Comparison of ENCODE assay signal across 8 mouse cellular contexts in the genomic region with DNA sequence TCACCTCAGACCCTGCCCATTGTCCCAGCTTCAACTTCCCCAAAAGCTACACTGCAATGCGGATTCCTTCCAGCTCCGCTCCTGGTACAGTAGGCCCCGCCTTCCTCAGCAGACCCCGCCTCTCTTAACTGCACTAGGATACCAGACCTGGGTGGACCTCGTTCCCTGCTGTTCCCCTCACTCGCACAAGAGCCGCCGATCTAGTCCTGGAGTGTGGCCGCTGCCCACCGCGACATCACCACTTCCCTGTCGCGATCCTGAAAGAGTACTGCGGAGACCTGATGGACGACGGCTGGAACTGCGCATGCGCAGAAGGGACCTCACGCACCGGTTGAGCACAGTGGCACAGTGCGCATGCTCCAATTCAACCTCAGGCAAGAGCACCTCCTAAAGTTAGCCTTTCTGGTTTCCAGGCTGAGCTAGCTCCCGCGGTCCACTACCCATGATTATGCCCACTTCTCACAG. TPM values are rescaled to one million over a fixed set of nuclear protein-coding genes. Genes with fewer than 3 reads are reported as not detected.
DNase-seq lines count a peak whose midpoint lies in the region; ATAC-seq and TF ChIP-seq lines count a peak whose summit lies in the region.

A gene (minus strand): TSS at position 393 of the 465 bp plus-strand sequence.

- peak; percentile 82 for ATAC-seq in forebrain, embryonic 15.5 days (replicated peaks)
- peak; percentile 77 for ATAC-seq in neutrophil, adult 5-6 weeks (ENCODE audit: extremely low read depth, insufficient number of reproducible peaks, low FRiP score, poor library complexity, severe bottlenecking)

- DNase-seq in ES-CJ7 (ENCODE audit: low read depth, low spot score): peak; percentile 97
- DNase-seq in cerebellum, adult 11 months: peak; percentile 97
- peak; percentile 89 for DNase-seq in heart, postnatal 25 days (ENCODE audit: low spot score)
- peak; percentile 92 to 98 for DNase-seq in layer of hippocampus, adult 18-20 months (ENCODE audit: low spot score in 2 of 2)
- peak; percentile 95 for DNase-seq in lung, adult 2 months
- peak; percentile 89 to 91 for DNase-seq in thymus, adult 18-20 months

- peak within 1 kb of the TSS; percentile 71 for H3K9ac ChIP-seq in forebrain, embryonic 15.5 days (replicated peaks)

- intact Hi-C loops in heart, postnatal 25 days (cut with DNase I): no loop called here

- peak within 1 kb of the TSS; percentile 88 for H3K27ac ChIP-seq in forebrain, embryonic 15.5 days (replicated peaks)

- peaks cover 21% of the 10 kb centered on the region for H3K4me1 ChIP-seq in forebrain, embryonic 15.5 days
- H3K4me1 ChIP-seq in lung, adult 2 months (ENCODE audit: control insufficient read depth, insufficient read depth, low read length): 0 out of 2 replicates have a peak, but pooled peaks cover 5% of the 10 kb centered on the region

- TF ChIP-seq CTCF in lung, adult 2 months (IDR thresholded peaks at IDR 0.05; ENCODE audit: insufficient read depth, low read length): no peak

- H3K36me3 ChIP-seq in forebrain, embryonic 15.5 days: peaks cover 38% of the 10 kb centered on the region

- peak within 1 kb of the TSS; percentile 63 for H3K4me2 ChIP-seq in forebrain, embryonic 15.5 days (replicated peaks)

- peak within 1 kb of the TSS; percentile 68 for H3K4me3 ChIP-seq in forebrain, embryonic 15.5 days
- peak within 1 kb of the TSS; percentile 70 for H3K4me3 ChIP-seq in lung, adult 2 months (replicated peaks; ENCODE audit: extremely low read depth, low read depth, low read length)

- TF ChIP-seq POLR2A in lung, adult 2 months (IDR thresholded peaks at IDR 0.05; ENCODE audit: borderline replicate concordance, extremely low read depth, low read depth, low read length): peak; percentile 85; the same call in 1 of the 2 replicates

- H3K9me3 ChIP-seq in forebrain, embryonic 15.5 days: no peaks in the 10 kb centered on the region

- under 1% methylated on average over 23 of the region's 23 CpGs for whole genome bisulfite sequencing in forebrain, embryonic 15.5 days
- WGBS in lung, adult 2 months: under 1% methylated on average over 23 of the region's 23 CpGs

- no peaks in the 10 kb centered on the region for H3K27me3 ChIP-seq in forebrain, embryonic 15.5 days

RNA-seq across cellular contexts. Expression of the gene that starts here (rescaled TPM):
- 115 and 121 TPM in 2 replicates for polyA plus RNA-seq in forebrain, embryonic 15.5 days (2015; fragmentation: Nextera tagmentation; extraction: Ambion mirVana)
- 1 to 10 TPM; 5.5 to 9.1 TPM for total RNA-seq in heart, postnatal 25 days (2021)
- total RNA-seq in layer of hippocampus, adult 18-20 months (2021): 100 to 1,000 TPM; 103 to 109 TPM
- 48.9 and 56.2 TPM in 2 replicates for polyA plus RNA-seq in lung, adult 2 months (2012; rRNA removed)
- total RNA-seq in neutrophil, adult 5-6 weeks (2017): 21.5 and 24.7 TPM in 2 replicates

Comparison
In these comparisons a context has a peak if more than half of its experiments do, and no peak if none do; other contexts are left out.
1. Peak in every context shown above with its lines: DNase-seq, ATAC-seq, H3K4me3 ChIP-seq and H3K27ac ChIP-seq.